Mouse (Mus musculus): Measurements from ENCODE around the gene Entpd7.

GRCm38 (mm10) chr19:43762410-43762809 is 72.9 kb downstream of the Entpd7 start:
- TF ChIP-seq CTCF (IDR thresholded peaks at IDR 0.05; ENCODE audit: low read depth) (no peak), EP300 (IDR thresholded peaks at IDR 0.05; ENCODE audit: low read depth) (no peak)

Measured in heart, postnatal 0 days (tissue).